Comparison of ENCODE assay signal across 25 mouse cellular contexts in the genomic region with DNA sequence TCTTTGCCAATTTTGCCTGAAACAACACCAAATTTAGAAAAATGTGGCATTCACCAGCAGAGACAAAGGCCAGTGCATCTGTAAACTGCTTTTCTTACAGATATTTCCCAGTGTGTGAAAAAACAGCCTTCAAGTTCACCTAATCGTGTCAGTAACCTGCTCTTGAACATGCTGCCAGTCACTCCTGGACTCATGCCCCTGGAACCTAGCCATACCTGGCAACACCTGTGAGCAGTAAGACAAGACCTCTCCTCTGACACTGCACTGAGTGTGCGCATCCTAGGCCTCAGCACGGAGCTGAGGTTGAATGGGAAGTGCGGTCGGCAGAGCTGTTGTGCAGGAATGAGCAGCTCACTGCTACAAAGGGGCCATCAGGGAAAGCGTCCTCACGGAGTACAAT. TPM values are rescaled to one million over a fixed set of nuclear protein-coding genes. Genes with fewer than 3 reads are reported as not detected.
DNase-seq lines count a peak whose midpoint lies in the region; ATAC-seq and TF ChIP-seq lines count a peak whose summit lies in the region.
"Had no signal": no experiment of that assay in that cellular context is flagged by ENCODE, and none has a peak within 500 bp of the region (broad histone marks: within the 10 kb centered on the region; RNA-seq: fewer than 3 reads in every experiment).

No protein-coding gene starts in this region.

- no peak for TF ChIP-seq POLR2A in kidney, adult 2 months (IDR thresholded peaks at IDR 0.05; ENCODE audit: low read depth, low read length)

- no peak for TF ChIP-seq CTCF in kidney, adult 2 months (conservative IDR thresholded peaks at IDR 0.05; ENCODE audit: insufficient read depth, insufficient read length, low read depth, low read length)

- no peaks in the 10 kb centered on the region for H3K4me1 ChIP-seq in kidney, adult 2 months (ENCODE audit: control insufficient read depth, insufficient read depth, low read length)
- H3K4me1 ChIP-seq in kidney, embryonic 16.5 days (ENCODE audit: insufficient read depth, low read length): no peaks in the 10 kb centered on the region
- H3K4me1 ChIP-seq: embryonic facial prominence, embryonic 12.5 days had no signal

- H3K9ac ChIP-seq in kidney, embryonic 16.5 days (replicated peaks; ENCODE audit: low read length): no peak overlapping the region
- H3K9ac ChIP-seq: embryonic facial prominence, embryonic 12.5 days; forebrain, embryonic 13.5 days; forebrain, postnatal 0 days; hindbrain, embryonic 12.5 days had no signal

- no peak overlapping the region for H3K27ac ChIP-seq in kidney, adult 2 months (ENCODE audit: insufficient read depth, low read depth, low read length)
- no peak overlapping the region for H3K27ac ChIP-seq in kidney, embryonic 16.5 days (ENCODE audit: low read length)
- H3K27ac ChIP-seq: embryonic facial prominence, embryonic 12.5 days; forebrain, embryonic 13.5 days; gastrocnemius, adult 2 months; heart, embryonic 10.5 days; hindbrain, embryonic 12.5 days; hindbrain, postnatal 0 days had no signal

- no peak overlapping the region for H3K4me3 ChIP-seq in kidney, adult 2 months (ENCODE audit: insufficient read depth, low read depth, low read length)
- H3K4me3 ChIP-seq in kidney, embryonic 16.5 days (ENCODE audit: low read length): no peak overlapping the region
- H3K4me3 ChIP-seq: embryonic facial prominence, embryonic 12.5 days; forebrain, embryonic 13.5 days; gastrocnemius, adult 2 months; heart, embryonic 10.5 days; hindbrain, embryonic 12.5 days had no signal

- H3K27me3 ChIP-seq in kidney, adult 2 months (replicated peaks; ENCODE audit: control insufficient read depth, insufficient read depth, low read length): no peaks in the 10 kb centered on the region
- no peaks in the 10 kb centered on the region for H3K27me3 ChIP-seq in kidney, embryonic 16.5 days (ENCODE audit: insufficient read depth, low read length)
- H3K27me3 ChIP-seq: embryonic facial prominence, embryonic 12.5 days; forebrain, embryonic 13.5 days; hindbrain, embryonic 12.5 days had no signal

- peak; percentile 10 for DNase-seq in kidney, adult 2 months
- DNase-seq in brain, adult 2 months (ENCODE audit: low read depth, low spot score): peak; percentile 50
- DNase-seq in cerebellum, adult 9-10 months: peak; percentile 54
- DNase-seq in cerebellum, postnatal 25 days: peak; percentile 57 to 72
- no peak for DNase-seq in urinary bladder, postnatal 10 days (ENCODE audit: low spot score)
- DNase-seq in layer of hippocampus, adult 8-10 months (ENCODE audit: low spot score in 2 of 2): no peak
- DNase-seq in frontal cortex, postnatal 36 days (ENCODE audit: low spot score in 2 of 2): no peak
- DNase-seq: adrenal gland, adult 8-10 months; adrenal gland, postnatal 36 days; forebrain, postnatal 0 days; gastrocnemius, adult 2 months; gastrocnemius, postnatal 25 days; heart, adult 18-20 months; heart, postnatal 10 days; heart, postnatal 4 days; kidney, adult 11 months had no signal

- WGBS in kidney, adult 2 months: 87% methylated on average over 7 of the region's 7 CpGs
- WGBS in kidney, embryonic 16.5 days: 94% methylated on average over 7 of the region's 7 CpGs

- no peaks in the 10 kb centered on the region for H3K9me3 ChIP-seq in kidney, embryonic 16.5 days (ENCODE audit: low read length)
- H3K9me3 ChIP-seq: embryonic facial prominence, embryonic 12.5 days; forebrain, embryonic 13.5 days; G1E; heart, embryonic 10.5 days; hindbrain, embryonic 12.5 days had no signal

- no peak for ATAC-seq in kidney, embryonic 16.5 days (ENCODE audit: low FRiP score, low TSS enrichment)
- ATAC-seq: forebrain, embryonic 13.5 days; forebrain, postnatal 0 days; hindbrain, postnatal 0 days had no signal

- H3K4me2 ChIP-seq in kidney, embryonic 16.5 days (replicated peaks; ENCODE audit: low read depth, low read length): no peak overlapping the region
- H3K4me2 ChIP-seq: embryonic facial prominence, embryonic 12.5 days; forebrain, embryonic 13.5 days; hindbrain, embryonic 12.5 days had no signal

- H3K36me3 ChIP-seq in kidney, adult 2 months (ENCODE audit: control insufficient read depth, insufficient read depth, low read length): peaks cover 2% of the 10 kb centered on the region; the same call in 1 of the 2 replicates
- H3K36me3 ChIP-seq in kidney, embryonic 16.5 days (ENCODE audit: insufficient read depth, low read length): peaks cover 46% of the 10 kb centered on the region

RNA-seq across cellular contexts. Expression of gene Tollip, which starts 26.2 kb away (rescaled TPM):
- polyA plus RNA-seq in kidney, adult 2 months (2012; rRNA removed): 86.2 and 92.3 TPM in 2 replicates
- polyA plus RNA-seq in kidney, embryonic 16.5 days (2015; fragmentation: Nextera tagmentation; extraction: Ambion mirVana): 52.6 and 53.3 TPM in 2 replicates
- total RNA-seq in layer of hippocampus, adult 8-10 months (2022): 100 to 1,000 TPM; 102 to 118 (median 106) TPM

RNA-seq across cellular contexts. Expression of gene Muc5b, which starts 53.3 kb away (rescaled TPM):
- polyA plus RNA-seq in kidney, adult 2 months (2012; rRNA removed): not detected in 2 replicates
- polyA plus RNA-seq in kidney, embryonic 16.5 days (2015; fragmentation: Nextera tagmentation; extraction: Ambion mirVana): 0.02 TPM in 1 of 2 replicates, not detected in the other
- total RNA-seq in layer of hippocampus, adult 8-10 months (2022): not detected
- total RNA-seq: adrenal gland, adult 8-10 months; adrenal gland, postnatal 36 days; forebrain, postnatal 0 days; gastrocnemius, adult 2 months; gastrocnemius, postnatal 25 days; heart, postnatal 4 days; hindbrain, postnatal 0 days had no signal
- polyA plus RNA-seq: brain, embryonic 14.5 days; cortical plate, adult 2 months; G1E had no signal

RNA-seq across cellular contexts. Expression of gene Brsk2, which starts 57.4 kb away (rescaled TPM):
- 0.31 and 0.52 TPM in 2 replicates for polyA plus RNA-seq in kidney, adult 2 months (2012; rRNA removed)
- 0.61 and 0.85 TPM in 2 replicates for polyA plus RNA-seq in kidney, embryonic 16.5 days (2015; fragmentation: Nextera tagmentation; extraction: Ambion mirVana)
- 100 to 1,000 TPM; 158 to 183 (median 169) TPM for total RNA-seq in layer of hippocampus, adult 8-10 months (2022)
- polyA plus RNA-seq: G1E had no signal

Comparison
In these comparisons a context has a peak if more than half of its experiments do, and no peak if none do; other contexts are left out.
1. DNase-seq: peak in kidney, adult 2 months (single experiment), brain, adult 2 months (single experiment), cerebellum, adult 9-10 months (single experiment) and cerebellum, postnatal 25 days (2 of 2); none in urinary bladder, postnatal 10 days (single experiment), layer of hippocampus, adult 8-10 months (0 of 2) and frontal cortex, postnatal 36 days (0 of 2).